Mouse (Mus musculus) Muller cell, postnatal 12 days (primary cell): ENCODE measurements around the gene Usp25.

Source experiments
- DNase-seq: peaks from one replicate; pipeline ENCODE4 v3.0.0-alpha.2; 2015; ENCODE audit errors: inconsistent ontology term

Usp25 gene

DNA sequence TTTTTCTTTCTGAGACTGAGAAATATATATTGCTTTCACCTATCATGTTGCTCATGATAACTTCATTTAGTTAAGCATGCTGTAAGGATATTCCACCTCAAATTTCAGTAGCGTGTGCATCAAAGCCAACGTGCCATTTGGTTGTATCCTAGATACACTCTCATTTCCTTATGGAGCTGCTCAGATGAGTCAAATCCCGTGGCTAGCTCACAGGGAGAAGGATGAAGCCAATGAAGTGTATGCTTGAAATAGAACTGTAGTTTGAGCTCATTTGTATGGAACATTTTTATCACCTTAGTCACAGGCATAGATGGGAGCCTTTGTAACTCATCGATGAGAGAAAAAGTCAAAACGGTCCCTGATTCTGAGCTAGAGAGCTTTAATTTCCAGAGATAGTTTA is 20.8 kb downstream of the Usp25 start:
- peak; percentile 41 for DNase-seq

DNA sequence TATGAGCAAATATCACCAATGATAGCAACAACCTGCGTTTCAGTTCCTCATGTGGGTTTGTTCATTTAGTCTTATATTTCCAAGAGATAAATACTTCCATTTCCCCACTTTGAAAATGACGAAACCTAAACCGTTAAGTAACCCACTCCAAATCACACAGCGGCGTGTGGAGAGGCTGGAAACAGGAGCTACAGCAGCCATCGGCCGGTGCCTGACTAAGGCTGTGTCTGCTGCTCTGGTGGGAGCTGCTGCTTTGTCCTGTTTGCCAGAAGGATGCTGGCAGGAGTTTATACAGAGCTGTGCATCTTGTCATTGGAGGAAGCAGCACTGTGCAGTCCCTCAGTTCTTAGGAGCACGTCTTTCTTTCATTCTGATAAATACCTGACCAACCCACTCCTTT is 21.2 kb downstream of the Usp25 start:
- DNase-seq: no peak

DNA sequence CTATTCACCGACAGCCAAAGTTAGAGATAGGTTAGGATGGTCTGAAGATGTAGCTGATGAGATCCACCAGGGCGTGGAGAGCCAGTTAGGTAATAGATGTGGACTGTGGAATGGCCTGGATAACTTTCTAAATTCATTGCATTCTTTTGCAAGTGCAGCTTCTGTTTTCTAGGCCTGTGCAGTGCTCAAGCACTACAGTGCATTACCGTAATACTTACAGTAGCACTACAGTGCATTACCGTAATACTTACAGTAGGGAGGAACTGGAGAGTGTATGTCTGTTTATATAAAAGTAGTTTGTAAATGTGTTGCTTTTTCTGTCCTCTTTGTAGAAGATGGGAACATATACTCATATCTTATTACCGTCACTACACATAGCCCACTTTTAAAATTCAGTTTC is 28.1 kb downstream of the Usp25 start:
- peak; percentile 50 for DNase-seq

DNA sequence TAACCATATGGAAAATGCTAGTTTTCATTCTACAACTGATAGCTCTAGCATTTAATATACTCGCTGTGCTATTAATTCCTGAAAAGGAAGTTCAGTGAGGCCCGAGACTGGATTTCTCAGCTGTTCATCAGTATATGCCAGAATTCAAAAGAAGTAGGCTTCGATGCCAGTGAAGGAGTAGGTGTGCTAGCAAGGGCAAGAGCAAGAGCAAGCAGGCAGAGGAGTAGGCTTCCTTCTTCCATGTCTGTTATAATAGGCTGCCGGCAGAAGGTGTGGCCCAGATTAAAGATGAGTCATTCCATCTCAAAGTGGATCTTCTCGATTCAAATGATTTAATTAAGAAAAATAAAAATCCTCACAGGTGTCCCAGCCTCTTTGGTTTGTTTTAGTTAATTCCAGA is 30.0 kb downstream of the Usp25 start:
- no peak for DNase-seq

DNA sequence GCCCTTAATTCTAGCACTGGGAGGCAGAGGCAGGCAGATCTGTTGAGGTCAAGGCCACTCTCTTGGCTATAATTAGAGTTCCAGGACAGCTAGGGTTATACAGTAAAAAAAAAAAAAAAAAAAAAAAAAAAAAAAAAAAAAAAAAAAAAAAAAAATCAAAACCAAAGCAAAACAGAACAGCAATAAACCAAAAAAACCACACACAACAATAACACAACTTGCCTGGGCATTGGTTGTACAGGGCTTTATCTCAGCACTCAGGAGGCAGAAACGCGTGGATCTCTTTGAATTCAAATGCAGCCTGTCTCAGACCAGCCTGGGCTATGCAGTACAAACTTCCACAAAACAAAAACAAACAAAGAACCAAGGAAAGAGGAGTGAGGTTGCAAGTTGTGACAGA is 40.7 kb downstream of the Usp25 start:
- DNase-seq: no peak

DNA sequence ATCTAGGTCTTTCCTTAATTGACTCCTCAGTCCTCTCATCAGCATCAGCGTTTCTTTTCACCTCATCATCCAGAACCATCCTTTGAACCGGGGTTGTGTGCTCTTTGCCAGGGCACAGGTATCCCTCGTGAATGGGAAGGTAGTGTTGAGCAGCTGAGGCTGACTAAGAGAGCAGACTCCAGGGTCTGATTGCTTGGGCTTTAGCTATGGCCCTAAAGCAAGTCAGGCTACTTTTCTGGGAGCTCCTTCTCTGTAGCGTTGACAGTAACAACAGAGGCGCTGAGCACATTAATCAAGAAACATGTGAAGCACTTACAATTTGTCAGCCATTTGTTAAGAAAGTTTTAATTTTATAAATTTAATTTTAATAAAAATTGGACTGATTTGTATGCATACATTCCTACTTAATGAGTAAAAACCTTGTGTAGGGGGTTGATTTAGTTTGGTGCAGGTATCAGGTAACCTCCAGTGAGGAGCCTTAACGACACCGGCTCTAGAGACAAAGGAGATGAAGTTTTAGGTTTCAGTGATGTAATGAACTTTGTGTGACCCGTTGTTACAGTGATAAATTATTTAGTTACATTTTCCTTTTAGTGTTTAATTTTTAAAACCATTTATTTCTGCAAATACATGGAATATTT is 42.1 kb downstream of the Usp25 start:
- no peak for DNase-seq

DNA sequence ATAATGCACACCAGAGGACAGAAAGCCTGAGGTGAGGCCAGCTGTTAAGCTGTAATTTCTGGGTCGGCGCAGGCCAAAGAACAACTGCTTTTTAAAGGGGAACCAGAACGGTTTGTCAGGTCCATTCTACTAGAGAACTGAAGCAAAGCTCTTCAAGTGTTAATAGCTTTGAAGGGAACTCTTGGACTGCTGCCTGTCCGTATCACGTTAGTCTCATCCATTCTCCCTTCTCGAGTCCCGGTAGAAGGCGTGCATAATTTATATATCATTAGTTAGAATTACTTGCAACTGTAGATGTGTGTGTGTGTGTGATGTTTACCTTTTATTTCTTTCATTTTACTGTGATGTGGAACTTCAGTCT is 42.6 kb downstream of the Usp25 start:
- DNase-seq: no peak

DNA sequence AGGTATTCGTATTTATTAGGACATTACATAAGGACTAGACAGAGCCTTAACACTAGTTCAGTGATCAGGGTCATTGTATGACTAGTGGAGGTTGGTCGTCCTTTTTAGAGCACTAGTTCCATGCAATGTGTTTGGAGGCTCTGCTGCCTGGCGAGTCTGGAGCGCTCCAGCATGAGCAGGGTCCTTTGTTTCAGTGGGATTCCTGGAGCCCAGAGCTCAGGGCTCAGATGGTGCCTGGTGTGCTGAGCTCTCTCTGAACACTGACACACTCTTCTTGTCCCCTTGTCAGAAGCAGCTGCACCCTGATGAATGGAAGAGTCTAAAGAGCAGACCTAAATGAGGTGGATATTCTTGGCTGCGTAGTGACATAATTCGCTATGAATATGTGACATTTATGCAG is 45.1 kb downstream of the Usp25 start:
- DNase-seq: peak; percentile 33

DNA sequence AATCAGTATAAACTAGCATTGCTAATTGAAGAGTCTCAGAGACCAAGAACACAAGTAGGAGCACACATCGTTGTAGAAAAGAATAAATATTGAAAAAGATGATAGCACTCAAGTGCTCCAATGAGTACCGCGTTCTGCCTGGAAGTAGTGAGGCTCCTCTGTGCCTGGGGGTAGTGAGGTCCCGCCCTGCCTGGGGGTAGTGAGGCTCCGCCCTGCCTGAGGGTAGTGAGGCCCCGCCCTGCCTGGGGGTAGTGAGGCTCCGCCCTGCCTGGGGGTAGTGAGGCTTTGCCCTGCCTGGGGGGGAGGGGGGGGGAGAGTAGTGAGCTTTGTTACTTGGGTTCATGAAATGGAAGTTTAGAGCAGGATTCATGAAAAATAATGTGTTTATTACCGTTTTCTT is 46.7 kb downstream of the Usp25 start:
- no peak for DNase-seq

DNA sequence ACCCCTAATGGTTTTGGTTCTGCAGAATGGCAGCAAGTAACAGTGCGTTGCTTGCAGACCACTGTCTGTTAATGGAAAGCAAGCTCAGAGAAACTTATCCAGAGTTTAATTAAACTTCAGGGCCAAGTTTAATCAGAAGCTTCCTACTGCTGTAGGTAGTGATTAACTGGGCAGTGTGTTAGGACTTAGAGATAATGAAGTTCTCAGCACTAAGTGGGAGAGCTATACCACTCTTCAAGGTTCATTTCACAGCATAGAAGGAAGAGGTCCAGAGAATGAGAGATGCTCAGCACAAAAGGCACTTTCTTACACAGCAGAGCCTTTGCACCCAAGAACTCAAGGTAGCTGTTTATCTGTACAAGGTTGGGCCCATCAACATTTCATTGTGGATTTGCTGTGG is 50.4 kb downstream of the Usp25 start:
- DNase-seq: peak; percentile 49

DNA sequence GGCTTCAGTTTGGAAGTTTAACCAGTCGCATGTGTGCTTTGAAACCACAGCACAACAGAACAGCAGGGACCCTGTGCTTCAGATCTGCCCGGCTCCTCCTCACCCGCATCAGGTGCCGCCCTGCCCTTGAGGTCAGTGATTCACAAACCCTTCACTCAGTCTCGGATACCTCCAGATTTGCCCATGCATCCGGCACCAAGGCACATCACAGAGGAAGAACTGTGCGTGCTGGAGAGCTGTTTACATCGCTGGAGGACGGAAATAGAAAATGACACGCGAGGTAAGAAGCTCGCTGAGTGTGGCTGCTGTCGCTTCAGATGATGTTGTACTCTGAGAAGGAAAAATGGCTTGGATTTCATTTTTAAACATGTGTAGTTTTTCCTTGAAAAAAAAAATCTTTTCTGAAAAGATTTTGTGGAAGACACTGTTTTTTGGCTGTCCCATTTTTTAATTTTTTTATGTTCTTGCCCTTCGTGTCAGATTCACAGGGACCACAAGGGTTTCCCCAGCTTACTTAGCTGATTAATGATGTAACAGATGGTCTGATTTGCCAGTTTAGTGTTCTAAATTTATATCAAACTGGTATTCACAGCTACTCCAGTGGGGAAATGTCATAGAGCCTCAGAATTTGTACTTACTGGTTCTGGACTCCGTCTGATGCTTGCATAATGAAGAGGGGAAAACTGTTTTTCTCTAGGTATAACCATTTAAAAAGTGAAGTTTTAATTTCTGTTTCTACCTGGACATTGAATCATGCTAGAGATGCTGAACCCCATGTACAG is 63.6 kb downstream of the Usp25 start:
- DNase-seq: no peak

DNA sequence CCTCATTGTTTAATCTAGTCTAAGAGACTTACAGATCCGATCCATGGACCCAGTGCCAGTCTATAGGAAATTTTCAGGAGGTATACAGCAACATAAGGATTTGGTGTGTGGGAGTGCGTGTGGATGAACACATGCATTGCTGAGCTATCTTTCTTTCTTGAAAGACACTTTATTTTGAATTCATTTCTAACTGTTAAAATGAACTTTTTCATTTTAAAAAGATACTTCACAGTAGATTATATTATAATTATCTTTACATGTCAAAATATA is 64.2 kb downstream of the Usp25 start:
- DNase-seq: no peak

DNA sequence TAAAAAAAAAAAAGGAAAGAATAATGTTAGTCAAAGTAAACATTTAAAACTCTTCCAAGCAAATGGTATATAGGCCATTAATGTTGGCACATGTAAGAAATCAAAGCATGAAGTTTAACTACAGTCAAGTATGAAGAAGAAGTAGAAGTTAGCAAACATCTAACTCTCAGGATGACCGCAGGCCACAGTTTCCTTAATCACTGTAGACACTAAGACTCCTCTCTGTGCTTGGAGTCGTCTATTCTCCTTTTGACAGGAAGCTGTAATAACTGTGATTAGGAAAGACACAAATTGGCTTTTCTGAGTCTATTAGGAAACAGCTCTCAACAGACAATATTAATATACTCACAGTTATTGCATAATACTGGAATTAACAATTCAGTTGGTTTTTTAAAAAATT is 70.6 kb downstream of the Usp25 start:
- no peak for DNase-seq

DNA sequence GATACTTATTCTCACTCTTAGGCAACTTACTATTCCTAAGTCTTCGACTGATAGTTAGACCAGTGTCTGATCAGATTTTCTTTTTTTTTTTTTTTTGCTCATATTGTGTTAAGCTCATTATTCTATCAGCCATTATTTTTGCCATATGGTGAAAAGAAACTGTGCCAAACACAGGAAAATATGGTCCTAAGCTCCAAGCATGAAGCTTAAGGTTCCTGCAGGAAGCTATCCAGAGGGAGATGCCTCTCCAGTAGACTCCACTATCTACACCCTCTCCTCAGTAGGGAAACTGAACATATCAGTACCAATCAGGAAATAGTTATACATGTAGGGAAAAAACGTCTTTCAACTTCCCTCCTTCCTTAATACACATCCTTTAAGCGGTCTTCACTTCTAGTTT is 76.3 kb downstream of the Usp25 start:
- DNase-seq: no peak

DNA sequence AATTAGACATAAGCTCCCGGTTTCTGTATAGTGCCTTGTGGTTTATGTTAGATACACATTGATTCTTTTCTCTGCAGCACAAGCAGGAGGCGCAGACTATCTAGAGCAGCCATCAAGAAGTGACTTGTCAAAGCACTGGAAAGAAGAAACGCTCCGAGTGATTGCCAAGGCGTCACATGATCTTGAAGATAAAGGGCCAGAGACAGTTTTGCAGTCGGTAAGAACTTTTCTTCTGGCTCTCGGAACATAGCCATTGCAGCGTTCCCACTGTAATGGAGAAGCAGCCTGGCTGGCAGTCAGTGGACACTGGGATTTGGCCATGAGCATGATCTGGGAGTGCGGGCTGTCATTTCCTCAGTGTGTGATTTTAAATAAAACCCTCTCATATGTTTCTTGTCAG is 80.0 kb downstream of the Usp25 start:
- no peak for DNase-seq

DNA sequence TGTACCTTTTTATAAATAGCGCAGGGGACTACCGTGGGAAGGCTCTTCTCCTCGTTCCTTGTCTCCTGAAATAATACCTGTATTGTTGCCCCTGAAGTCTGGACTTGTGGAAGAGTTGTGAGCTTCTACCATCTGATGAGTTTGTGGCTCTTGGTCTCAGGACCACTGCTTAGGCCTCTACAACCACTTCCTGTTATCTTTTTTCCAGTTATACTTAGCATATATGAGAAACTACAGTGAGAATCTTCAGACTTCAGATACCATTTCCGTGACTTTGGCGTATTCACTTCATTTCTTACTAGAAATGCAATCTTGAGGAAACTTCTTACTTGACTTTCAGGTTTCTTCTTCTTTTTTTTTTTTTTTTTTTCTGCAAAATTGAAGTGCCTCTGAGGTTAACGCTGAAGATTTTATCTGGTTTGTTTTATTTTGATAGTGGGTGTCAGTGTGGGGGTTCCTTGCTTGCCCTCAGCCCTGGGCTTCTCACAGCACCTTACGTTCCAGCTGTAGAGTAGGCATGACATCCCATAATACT is 81.6 kb downstream of the Usp25 start:
- DNase-seq: no peak

DNA sequence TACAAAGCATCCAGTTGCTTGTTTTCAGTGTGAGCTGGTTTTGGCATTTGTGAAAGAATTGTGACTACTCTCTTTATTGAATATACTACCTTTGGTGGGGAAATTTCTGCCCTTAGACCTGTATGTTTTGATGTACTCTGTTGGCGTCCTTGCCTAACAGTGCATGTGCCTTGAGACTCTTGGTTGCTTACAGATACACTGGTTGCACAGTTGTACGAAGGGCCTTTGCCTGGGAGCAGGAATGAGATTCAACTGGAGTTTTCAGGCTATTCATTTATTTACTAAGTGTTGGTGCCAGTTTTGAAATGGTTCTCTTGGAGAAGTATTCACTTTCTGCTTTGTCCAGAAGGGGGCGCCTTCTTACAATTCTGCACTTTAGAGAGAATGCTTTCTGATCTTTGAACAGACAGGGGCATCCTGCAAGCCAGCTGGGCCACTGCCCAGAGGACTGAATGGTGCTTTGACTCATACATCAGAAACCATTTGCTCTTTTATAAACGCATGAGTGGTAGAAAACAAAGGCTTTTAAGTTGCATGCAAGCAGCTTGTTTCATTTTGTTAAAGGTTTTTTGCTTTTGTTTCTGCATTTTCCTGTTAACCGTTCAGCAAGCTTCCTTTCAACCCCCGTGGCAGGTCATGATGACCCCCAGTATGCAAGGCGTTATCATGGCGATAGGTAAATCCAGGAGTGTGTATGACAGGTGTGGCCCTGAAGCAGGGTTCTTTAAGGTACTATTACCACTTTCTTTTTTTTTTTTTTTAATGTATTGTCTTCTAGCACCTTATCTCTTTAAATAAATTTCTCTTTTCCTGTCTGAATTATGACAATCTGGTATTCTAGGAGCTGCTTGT is 85.7 kb downstream of the Usp25 start:
- peak; percentile 95 for DNase-seq

DNA sequence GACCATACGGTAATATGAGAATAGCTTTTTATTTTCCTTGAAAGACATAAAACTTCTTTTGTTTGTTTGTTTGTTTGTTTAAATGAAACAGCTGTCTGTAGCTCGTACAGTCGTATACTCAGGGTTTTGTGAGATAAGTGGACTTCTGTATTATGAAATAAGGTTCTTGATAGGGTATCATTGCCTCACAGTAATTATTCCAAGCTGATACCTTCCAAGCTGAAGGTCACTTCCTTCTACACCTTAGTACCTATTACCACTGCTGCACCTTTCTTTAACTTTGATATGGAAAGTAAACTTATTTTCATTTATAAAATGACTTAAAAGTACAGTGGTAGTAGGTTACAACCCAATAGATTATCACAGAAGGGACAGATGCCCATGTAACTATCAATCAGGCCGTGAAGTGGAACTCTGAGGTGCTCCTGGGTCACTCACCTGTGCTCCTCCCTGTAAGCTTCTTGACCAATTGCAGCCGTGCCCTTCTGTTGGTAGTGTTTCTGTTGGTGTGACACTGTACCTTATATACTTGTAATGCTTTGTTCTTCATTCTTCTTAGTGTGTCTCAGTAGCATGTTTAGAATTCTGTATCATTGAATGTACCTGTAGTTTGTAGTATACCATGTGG is 90.2 kb downstream of the Usp25 start:
- DNase-seq: no peak

DNA sequence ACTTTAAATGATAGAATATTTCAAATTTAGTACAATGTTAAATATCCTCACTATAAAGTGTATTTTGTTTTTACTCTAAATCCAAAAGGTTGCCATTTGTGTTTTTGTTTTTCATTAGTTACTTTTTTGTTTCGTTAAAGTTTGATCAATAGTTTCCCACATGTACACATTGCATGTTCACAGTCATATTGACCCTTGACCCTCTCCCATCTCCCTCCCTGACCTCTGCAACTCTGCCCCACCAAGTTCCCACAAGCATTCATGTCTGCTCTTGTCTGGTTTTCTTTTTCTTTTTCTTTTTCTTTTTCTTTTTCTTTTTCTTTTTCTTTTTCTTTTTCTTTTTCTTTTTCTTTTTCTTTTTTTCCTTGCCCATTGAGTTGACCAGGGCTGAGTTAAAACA is 97.8 kb downstream of the Usp25 start:
- DNase-seq: no peak

DNA sequence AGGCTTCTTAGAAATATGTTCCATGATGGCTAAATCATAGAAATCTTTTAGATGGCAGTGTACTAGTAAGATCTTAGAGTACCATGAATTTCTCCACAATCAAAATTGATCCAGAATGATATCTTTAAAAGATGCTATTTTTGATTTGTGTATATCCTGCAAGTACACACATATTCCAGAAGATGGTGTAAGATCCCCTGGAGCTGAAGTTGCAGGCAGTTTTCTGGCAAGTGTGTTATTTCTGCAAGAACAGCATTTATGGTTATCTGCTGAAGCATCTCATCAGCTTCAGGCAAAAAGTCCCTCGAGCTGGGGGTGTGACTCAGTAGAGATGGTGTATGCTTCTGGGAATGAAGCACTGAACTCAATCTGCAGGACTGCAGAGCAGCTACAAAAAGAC is 112.4 kb downstream of the Usp25 start:
- DNase-seq: no peak

DNA sequence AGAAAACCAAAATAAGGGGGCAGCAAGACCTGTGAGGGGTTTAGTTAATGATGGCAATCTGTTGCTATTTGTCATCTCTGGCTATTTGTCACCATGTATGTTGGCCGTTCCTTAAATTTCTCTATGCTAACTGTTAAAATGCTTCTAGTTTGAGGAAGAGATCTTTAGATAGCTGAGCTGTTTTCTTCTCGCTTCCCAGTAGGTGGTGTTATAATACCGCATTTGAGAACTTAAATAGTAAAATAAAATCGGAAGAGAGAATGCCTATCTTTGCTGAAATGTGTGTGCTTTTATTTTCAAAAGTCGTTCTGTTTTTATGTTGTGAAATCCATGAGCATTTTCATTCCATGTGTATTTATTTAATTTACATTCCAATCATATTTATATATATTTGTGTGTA is 115.2 kb downstream of the Usp25 start:
- peak; percentile 66 for DNase-seq

DNA sequence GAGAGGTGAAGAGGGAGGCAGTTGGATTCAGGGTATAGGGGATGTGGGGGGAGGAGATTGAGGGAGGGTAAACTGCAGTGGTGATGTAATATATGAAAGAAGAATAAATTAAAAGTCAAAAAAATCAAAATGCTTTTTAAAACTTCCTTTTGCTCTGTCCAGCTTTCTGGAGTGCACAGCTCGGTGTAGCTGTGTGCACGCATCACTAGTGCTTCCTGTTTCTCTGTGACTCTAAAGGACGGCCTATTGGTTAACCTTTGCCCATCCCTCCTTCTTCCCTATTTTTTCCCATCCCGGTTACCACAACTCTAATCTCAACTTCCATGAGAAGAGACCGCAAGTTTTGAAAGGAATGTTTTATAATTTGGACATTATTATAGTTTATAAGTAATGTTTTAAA is 119.5 kb downstream of the Usp25 start:
- DNase-seq: no peak
